ENCODE assay signal across 25 mouse cellular contexts in genomic region chr15:85921855-85922254, GRCm38 (mm10).
"Had no signal": no experiment of that assay in that cellular context is flagged by ENCODE, and none has a peak within 500 bp of the region (broad histone marks: within the 10 kb centered on the region; RNA-seq: fewer than 3 reads in every experiment).

No protein-coding gene starts in this region.

- H3K4me1 ChIP-seq: heart, embryonic 13.5 days; heart, embryonic 15.5 days; hindbrain, embryonic 15.5 days; kidney, embryonic 15.5 days; liver, embryonic 13.5 days; liver, embryonic 15.5 days had no signal

- DNase-seq: gastrocnemius, adult 2 months; gastrocnemius, postnatal 10 days; gastrocnemius, postnatal 25 days; heart, adult 18-20 months; heart, postnatal 14 days; heart, postnatal 36 days; kidney, adult 11 months; kidney, adult 9 months; layer of hippocampus, adult 9-11 months; layer of hippocampus, postnatal 36 days; left cerebral cortex, postnatal 4 days; liver; liver, embryonic 13.5 days had no signal

- H3K4me2 ChIP-seq: heart, embryonic 13.5 days; heart, embryonic 15.5 days; hindbrain, embryonic 13.5 days; hindbrain, embryonic 15.5 days; kidney, embryonic 15.5 days; limb, embryonic 12.5 days; liver, embryonic 11.5 days; liver, embryonic 13.5 days; liver, embryonic 15.5 days had no signal

- H3K36me3 ChIP-seq: heart, embryonic 15.5 days; hindbrain, embryonic 13.5 days; hindbrain, embryonic 15.5 days; limb, embryonic 12.5 days; liver, embryonic 13.5 days; liver, embryonic 15.5 days had no signal

- ATAC-seq: hindbrain, postnatal 0 days; intestine, embryonic 16.5 days had no signal

- H3K9ac ChIP-seq: heart, embryonic 13.5 days; heart, embryonic 15.5 days; hindbrain, embryonic 13.5 days; hindbrain, embryonic 15.5 days; kidney, embryonic 15.5 days; limb, embryonic 12.5 days; liver, embryonic 13.5 days; liver, embryonic 15.5 days had no signal

- H3K27ac ChIP-seq: gastrocnemius, adult 2 months; heart, embryonic 10.5 days; heart, embryonic 13.5 days; heart, embryonic 15.5 days; hindbrain, embryonic 13.5 days; hindbrain, embryonic 15.5 days; hindbrain, postnatal 0 days; kidney, embryonic 15.5 days; kidney, postnatal 0 days; liver, embryonic 13.5 days; liver, embryonic 15.5 days had no signal

- H3K27me3 ChIP-seq: heart, embryonic 13.5 days; heart, embryonic 15.5 days; hindbrain, embryonic 15.5 days; kidney, embryonic 15.5 days; limb, embryonic 12.5 days; liver, embryonic 13.5 days; liver, embryonic 15.5 days had no signal

- H3K4me3 ChIP-seq: gastrocnemius, adult 2 months; heart, embryonic 10.5 days; heart, embryonic 13.5 days; heart, embryonic 15.5 days; hindbrain, embryonic 13.5 days; hindbrain, embryonic 15.5 days; kidney, embryonic 15.5 days; limb, embryonic 12.5 days; liver, embryonic 13.5 days; liver, embryonic 15.5 days had no signal

- H3K9me3 ChIP-seq: heart, embryonic 10.5 days; heart, embryonic 13.5 days; heart, embryonic 15.5 days; hindbrain, embryonic 13.5 days; hindbrain, embryonic 15.5 days; kidney, embryonic 15.5 days; limb, embryonic 12.5 days; liver, embryonic 13.5 days; liver, embryonic 15.5 days had no signal
